Mouse (Mus musculus) bone marrow macrophage, adult 2 months (primary cell): ENCODE data around the gene Znrf4. TPM values are rescaled to one million over a fixed set of nuclear protein-coding genes. Genes with fewer than 3 reads are reported as not detected.
A peak's percentile ranks its signal among the peaks of the same experiment; 100 is the strongest.

ENCODE experiments used
- H3K27ac ChIP-seq: 2 replicates; pipeline ENCODE4 v1.5.1; 2012; ENCODE audit warnings: low read depth, low read length; ENCODE audit not compliant: insufficient read depth
- H3K4me1 ChIP-seq: 2 replicates; pipeline ENCODE4 v1.6.1; 2012; ENCODE audit warnings: low read length; ENCODE audit not compliant: control insufficient read depth, insufficient read depth
- H3K4me3 ChIP-seq: 2 replicates; pipeline ENCODE4 v1.5.1; 2012; ENCODE audit warnings: mild to moderate bottlenecking, low read length, moderate library complexity; ENCODE audit not compliant: insufficient read depth
- CTCF ChIP-seq: IDR thresholded peaks from 2 replicates; pipeline ENCODE4 v1.5.1; 2012; ENCODE audit warnings: low read depth, mild to moderate bottlenecking, low read length, moderate library complexity
- POLR2A ChIP-seq: IDR thresholded peaks from 2 replicates; pipeline ENCODE4 v1.6.1; 2012; ENCODE audit warnings: mild to moderate bottlenecking, low read depth, low read length, borderline replicate concordance
- polyA plus RNA-seq: library from polyadenylated mRNA; stranded (reverse); fragments of >200 nt; gene quantifications from 2 replicates; pipeline ENCODE4 v1.2.4, GENCODE M21; 2012; ENCODE audit not compliant: missing spikeins, insufficient read depth, insufficient read length

Gene Znrf4
- polyA plus RNA-seq, 1 experiment, result not detected

GRCm38 (mm10) chr17:56476402-56476752, 35.9 kb downstream of the Znrf4 start, which contains the start of gene Ptprs:
Gene Ptprs, minus strand, starts transcription at chr17:56476483.
- TF ChIP-seq CTCF, result no peak
- TF ChIP-seq POLR2A, result no peak
- Histone ChIP-seq H3K4me3 (peak within 1 kb of the TSS; percentile 82), H3K4me1 (peaks cover 22% of the 10 kb centered on the region), H3K27ac (no peak within 1 kb of the TSS)

GRCm38 (mm10) chr17:56475584-56476401, 36.4 kb downstream of the Znrf4 start:
- Histone ChIP-seq H3K27ac (no peak overlapping the region), H3K4me1 (peaks cover 22% of the 10 kb centered on the region), H3K4me3 (peak overlapping the region; percentile 82)
- TF ChIP-seq CTCF (no peak), POLR2A (no peak)

GRCm38 (mm10) chr17:56474831-56475581, 37.2 kb downstream of the Znrf4 start:
- Histone ChIP-seq H3K4me1 (peaks cover 26% of the 10 kb centered on the region), H3K4me3 (peak overlapping the region; percentile 82)
- TF ChIP-seq CTCF, result no peak
- TF ChIP-seq POLR2A, result no peak

GRCm38 (mm10) chr17:56474311-56474830, 37.9 kb downstream of the Znrf4 start:
- Histone ChIP-seq H3K27ac (no peak overlapping the region), H3K4me3 (peak overlapping the region; percentile 82), H3K4me1 (peaks cover 29% of the 10 kb centered on the region)
- no peak for TF ChIP-seq CTCF
- no peak for TF ChIP-seq POLR2A

More at GRCm38 (mm10) chr17:56474831-56475581, 37.2 kb downstream of the Znrf4 start:
- no peak overlapping the region for H3K27ac ChIP-seq

GRCm38 (mm10) chr17:56473611-56473905, 38.7 kb downstream of the Znrf4 start:
- no peak for TF ChIP-seq CTCF
- Histone ChIP-seq H3K27ac (no peak overlapping the region), H3K4me1 (peaks cover 26% of the 10 kb centered on the region), H3K4me3 (peak overlapping the region; percentile 82)

- Histone ChIP-seq H3K27ac (peak overlapping the region; percentile 26; the same call in 1 of the 2 replicates), H3K4me1 (peaks cover 27% of the 10 kb centered on the region), H3K4me3 (peak overlapping the region; percentile 82)
- no peak for TF ChIP-seq POLR2A
- TF ChIP-seq CTCF, result no peak
These were observed 39.3 kb downstream of the Znrf4 start for GRCm38 (mm10) chr17:56472733-56473610.

- no peak overlapping the region for H3K27ac ChIP-seq
- H3K4me3 ChIP-seq, result peak overlapping the region; percentile 59
- TF ChIP-seq CTCF (no peak), POLR2A (no peak)
- peaks cover 26% of the 10 kb centered on the region for H3K4me1 ChIP-seq
These were observed 40.1 kb downstream of the Znrf4 start for GRCm38 (mm10) chr17:56472121-56472520.

GRCm38 (mm10) chr17:56471136-56471535, 41.1 kb downstream of the Znrf4 start:
- TF ChIP-seq POLR2A (no peak), CTCF (no peak)
- no peak overlapping the region for H3K27ac ChIP-seq
- peaks cover 24% of the 10 kb centered on the region for H3K4me1 ChIP-seq
- H3K4me3 ChIP-seq, result no peak overlapping the region

- Histone ChIP-seq H3K4me3 (no peak overlapping the region), H3K27ac (no peak overlapping the region), H3K4me1 (peaks cover 24% of the 10 kb centered on the region)
- TF ChIP-seq POLR2A (no peak), CTCF (no peak)
These were observed 41.7 kb downstream of the Znrf4 start for GRCm38 (mm10) chr17:56470571-56470970.

- Histone ChIP-seq H3K4me3 (no peak overlapping the region), H3K4me1 (peaks cover 22% of the 10 kb centered on the region), H3K27ac (no peak overlapping the region)
- TF ChIP-seq CTCF (no peak), POLR2A (no peak)
These were observed 42.2 kb downstream of the Znrf4 start for GRCm38 (mm10) chr17:56470001-56470436.
